Mouse (Mus musculus) megakaryocyte, embryonic 14.5 days (primary cell): ENCODE results near the gene Mtmr11. TPM values are rescaled to one million over a fixed set of nuclear protein-coding genes. Genes with fewer than 3 reads are reported as not detected.

Source experiments
- H3K27me3 ChIP-seq: replicated peaks from 2 replicates; pipeline ENCODE3; 2012; ENCODE audit warnings: inconsistent platforms
- H3K36me3 ChIP-seq: replicated peaks from 2 replicates; pipeline ENCODE3; 2012; ENCODE audit warnings: low read length, inconsistent platforms, mixed read lengths
- H3K4me1 ChIP-seq: 2 replicates; pipeline ENCODE4 v1.6.1; 2012; ENCODE audit warnings: inconsistent platforms
- H3K4me3 ChIP-seq: replicated peaks from 2 replicates; pipeline ENCODE3; 2012; ENCODE audit warnings: moderate library complexity, mild to moderate bottlenecking, inconsistent platforms
- H3K9me3 ChIP-seq: 2 replicates; pipeline ENCODE4 v1.6.1; 2012; ENCODE audit warnings: inconsistent platforms
- FLI1 ChIP-seq: IDR thresholded peaks from 2 replicates; pipeline ENCODE4 v1.6.1; 2012; ENCODE audit warnings: low read length, inconsistent platforms, mixed read lengths
- GATA1 ChIP-seq: IDR thresholded peaks from 3 replicates; pipeline ENCODE4 v1.6.1; 2012; ENCODE audit warnings: mixed read lengths, low read length, inconsistent platforms, borderline replicate concordance
- polyA plus RNA-seq: library from polyadenylated mRNA; stranded (reverse); fragments of >175 nt; gene quantifications from 2 replicates; pipeline ENCODE4 v1.2.3, GENCODE M21; 2012; ENCODE audit warnings: low replicate concordance; ENCODE audit not compliant: insufficient read depth

Mtmr11 gene
- polyA plus RNA-seq, result 0.57 TPM in 1 of 2 replicates, not detected in the other

- peaks cover 13% of the 10 kb centered on the region for H3K27me3 ChIP-seq
- H3K4me1 ChIP-seq, result peaks cover 33% of the 10 kb centered on the region
- H3K9me3 ChIP-seq, result no peaks in the 10 kb centered on the region
- TF ChIP-seq GATA1 (no peak), FLI1 (no peak)
- peak within 1 kb of the TSS; percentile 89 for H3K4me3 ChIP-seq
- peaks cover 8% of the 10 kb centered on the region for H3K36me3 ChIP-seq
Measured at GRCm38 (mm10) chr3:96161869-96162840, at the start of gene Mtmr11. Gene Mtmr11, plus strand, starts transcription at chr3:96162004.

- Histone ChIP-seq H3K9me3 (no peaks in the 10 kb centered on the region), H3K27me3 (no peaks in the 10 kb centered on the region), H3K4me3 (no peak overlapping the region), H3K36me3 (peaks cover 84% of the 10 kb centered on the region), H3K4me1 (peaks cover 76% of the 10 kb centered on the region)
- TF ChIP-seq GATA1, result no peak
- no peak for TF ChIP-seq FLI1
Measured at GRCm38 (mm10) chr3:96113251-96113650, 48.6 kb upstream of the Mtmr11 start.

- TF ChIP-seq GATA1 (no peak), FLI1 (no peak)
- Histone ChIP-seq H3K9me3 (no peaks in the 10 kb centered on the region), H3K36me3 (peaks cover 68% of the 10 kb centered on the region), H3K4me1 (peaks cover 54% of the 10 kb centered on the region), H3K4me3 (no peak overlapping the region), H3K27me3 (no peaks in the 10 kb centered on the region)
Measured at GRCm38 (mm10) chr3:96118142-96118541, 43.7 kb upstream of the Mtmr11 start.

- H3K4me1 ChIP-seq, result peaks cover 49% of the 10 kb centered on the region
- H3K27me3 ChIP-seq, result no peaks in the 10 kb centered on the region
- H3K4me3 ChIP-seq, result no peak overlapping the region
- TF ChIP-seq GATA1 (no peak), FLI1 (no peak)
- H3K36me3 ChIP-seq, result peaks cover 66% of the 10 kb centered on the region
- no peaks in the 10 kb centered on the region for H3K9me3 ChIP-seq
Measured at GRCm38 (mm10) chr3:96118702-96119101, 43.1 kb upstream of the Mtmr11 start.

GRCm38 (mm10) chr3:96124235-96124634 is 37.6 kb upstream of the Mtmr11 start:
- H3K27me3 ChIP-seq, result no peaks in the 10 kb centered on the region
- H3K36me3 ChIP-seq, result peaks cover 61% of the 10 kb centered on the region
- H3K4me1 ChIP-seq, result peaks cover 29% of the 10 kb centered on the region
- H3K9me3 ChIP-seq, result no peaks in the 10 kb centered on the region
- TF ChIP-seq GATA1 (no peak), FLI1 (no peak)
- H3K4me3 ChIP-seq, result no peak overlapping the region

GRCm38 (mm10) chr3:96128128-96128527 is 33.7 kb upstream of the Mtmr11 start:
- peaks cover 69% of the 10 kb centered on the region for H3K36me3 ChIP-seq
- H3K27me3 ChIP-seq, result no peaks in the 10 kb centered on the region
- peaks cover 40% of the 10 kb centered on the region for H3K4me1 ChIP-seq
- TF ChIP-seq GATA1, result no peak
- TF ChIP-seq FLI1, result no peak
- no peaks in the 10 kb centered on the region for H3K9me3 ChIP-seq
- no peak overlapping the region for H3K4me3 ChIP-seq

GRCm38 (mm10) chr3:96132478-96132877 is 29.3 kb upstream of the Mtmr11 start:
- Histone ChIP-seq H3K9me3 (no peaks in the 10 kb centered on the region), H3K4me3 (no peak overlapping the region), H3K4me1 (peaks cover 56% of the 10 kb centered on the region), H3K27me3 (no peaks in the 10 kb centered on the region), H3K36me3 (peaks cover 90% of the 10 kb centered on the region)
- TF ChIP-seq GATA1, result no peak
- no peak for TF ChIP-seq FLI1

GRCm38 (mm10) chr3:96133327-96133905 is 28.4 kb upstream of the Mtmr11 start:
- no peak overlapping the region for H3K4me3 ChIP-seq
- H3K4me1 ChIP-seq, result peaks cover 53% of the 10 kb centered on the region
- H3K36me3 ChIP-seq, result peaks cover 93% of the 10 kb centered on the region
- TF ChIP-seq FLI1 (no peak), GATA1 (no peak)
- no peaks in the 10 kb centered on the region for H3K27me3 ChIP-seq
- no peaks in the 10 kb centered on the region for H3K9me3 ChIP-seq

GRCm38 (mm10) chr3:96135011-96135410 is 26.8 kb upstream of the Mtmr11 start:
- peaks cover 42% of the 10 kb centered on the region for H3K4me1 ChIP-seq
- peaks cover 93% of the 10 kb centered on the region for H3K36me3 ChIP-seq
- no peak for TF ChIP-seq FLI1
- TF ChIP-seq GATA1, result no peak
- no peaks in the 10 kb centered on the region for H3K9me3 ChIP-seq
- no peaks in the 10 kb centered on the region for H3K27me3 ChIP-seq
- H3K4me3 ChIP-seq, result no peak overlapping the region

GRCm38 (mm10) chr3:96147950-96148349 is 13.9 kb upstream of the Mtmr11 start:
- TF ChIP-seq FLI1, result no peak
- no peak for TF ChIP-seq GATA1
- Histone ChIP-seq H3K9me3 (no peaks in the 10 kb centered on the region), H3K4me3 (no peak overlapping the region), H3K36me3 (peaks cover 100% of the 10 kb centered on the region), H3K4me1 (peaks cover 24% of the 10 kb centered on the region), H3K27me3 (no peaks in the 10 kb centered on the region)
